In genomic region chr11:35932121-35932885, GRCm38 (mm10) we compare ENCODE assay signal across 15 mouse cellular contexts. TPM values are rescaled to one million over a fixed set of nuclear protein-coding genes. Genes with fewer than 3 reads are reported as not detected.
DNase-seq lines count a peak whose midpoint lies in the region; ATAC-seq and TF ChIP-seq lines count a peak whose summit lies in the region.
"Had no signal": no experiment of that assay in that cellular context is flagged by ENCODE, and none has a peak within 500 bp of the region (broad histone marks: within the 10 kb centered on the region; RNA-seq: fewer than 3 reads in every experiment).

No protein-coding gene starts in this region.

- no peaks in the 10 kb centered on the region for H3K9me3 ChIP-seq in kidney, embryonic 15.5 days (replicated peaks)
- no peaks in the 10 kb centered on the region for H3K9me3 ChIP-seq in heart, embryonic 11.5 days (replicated peaks; ENCODE audit: control insufficient read depth, low read length)
- H3K9me3 ChIP-seq: liver, embryonic 12.5 days had no signal

- H3K27ac ChIP-seq in left cerebral cortex, adult 2 months: peak overlapping the region; percentile 24; the same call in 1 of the 2 replicates
- H3K27ac ChIP-seq in kidney, embryonic 15.5 days: peak overlapping the region; percentile 42
- no peak overlapping the region for H3K27ac ChIP-seq in heart, embryonic 11.5 days (ENCODE audit: low read depth, low read length)
- H3K27ac ChIP-seq: gastrocnemius, adult 2 months; liver, embryonic 12.5 days had no signal

- TF ChIP-seq CTCF in left cerebral cortex, adult 2 months (IDR thresholded peaks at IDR 0.05): no peak

- H3K36me3 ChIP-seq in kidney, embryonic 15.5 days: no peaks in the 10 kb centered on the region
- no peaks in the 10 kb centered on the region for H3K36me3 ChIP-seq in heart, embryonic 11.5 days (ENCODE audit: control insufficient read depth, insufficient read depth, low read length)
- H3K36me3 ChIP-seq: liver, embryonic 12.5 days had no signal

- no peak for ATAC-seq in kidney, embryonic 15.5 days (replicated peaks; ENCODE audit: low FRiP score)
- no peak for ATAC-seq in heart, embryonic 11.5 days (replicated peaks; ENCODE audit: insufficient number of reproducible peaks, low FRiP score, low TSS enrichment)
- ATAC-seq: liver, embryonic 12.5 days had no signal

- H3K4me2 ChIP-seq in kidney, embryonic 15.5 days: no peak overlapping the region
- no peak overlapping the region for H3K4me2 ChIP-seq in heart, embryonic 11.5 days
- H3K4me2 ChIP-seq: liver, embryonic 12.5 days had no signal

- H3K27me3 ChIP-seq in kidney, embryonic 15.5 days: no peaks in the 10 kb centered on the region
- no peaks in the 10 kb centered on the region for H3K27me3 ChIP-seq in heart, embryonic 11.5 days (ENCODE audit: control insufficient read depth, insufficient read depth, low read length)

- intact Hi-C loops in left cerebral cortex, adult 2 months (cut with DNase I): loop anchor here (5.0 kb wide), 2 partner anchors 45 to 75 kb away; no protein-coding TSS in a partner anchor
- intact Hi-C loops in left cerebral cortex, postnatal 36 days (cut with DNase I): no loop called here
- intact Hi-C loops in heart, postnatal 25 days (cut with DNase I): no loop called here

- no peak overlapping the region for H3K9ac ChIP-seq in kidney, embryonic 15.5 days
- H3K9ac ChIP-seq in heart, embryonic 11.5 days (ENCODE audit: low read depth, low read length): no peak overlapping the region
- H3K9ac ChIP-seq: liver, embryonic 12.5 days had no signal

- peak; percentile 65 to 74 for DNase-seq in cerebellum, postnatal 10 days
- DNase-seq in cerebellum, adult 11 months: no peak
- no peak for DNase-seq in left cerebral cortex, adult 2 months (ENCODE audit: extremely low spot score in 1 of 2, low spot score in 2 of 2)
- no peak for DNase-seq in left cerebral cortex, postnatal 36 days (ENCODE audit: low spot score in 2 of 2)
- peak; percentile 30 for DNase-seq in NIH3T3 (ENCODE audit: low read depth)
- no peak for DNase-seq in heart, postnatal 25 days (ENCODE audit: low spot score)
- DNase-seq: gastrocnemius, adult 2 months; retina, postnatal 1 day; spleen, adult 18-20 months had no signal

- WGBS in kidney, embryonic 15.5 days: 79% methylated on average over 14 of the region's 14 CpGs
- 83% methylated on average over 14 of the region's 14 CpGs for WGBS in heart, embryonic 11.5 days (ENCODE audit: insufficient replicate concordance)

- peaks cover 66% of the 10 kb centered on the region for H3K4me1 ChIP-seq in kidney, embryonic 15.5 days
- no peaks in the 10 kb centered on the region for H3K4me1 ChIP-seq in heart, embryonic 11.5 days (ENCODE audit: control insufficient read depth, insufficient read depth, low read length)
- H3K4me1 ChIP-seq: liver, embryonic 12.5 days had no signal

- H3K4me3 ChIP-seq in left cerebral cortex, adult 2 months: no peak overlapping the region
- no peak overlapping the region for H3K4me3 ChIP-seq in kidney, embryonic 15.5 days (replicated peaks)
- H3K4me3 ChIP-seq in heart, embryonic 11.5 days (ENCODE audit: low read depth, low read length): no peak overlapping the region
- H3K4me3 ChIP-seq: erythroblast, embryonic 14.5 days; gastrocnemius, adult 2 months; liver, embryonic 12.5 days; myocyte had no signal

RNA-seq across cellular contexts. Expression of gene Wwc1, which starts 48.0 kb away (rescaled TPM):
- total RNA-seq in left cerebral cortex, adult 2 months (2021): 100 to 1,000 TPM; 121 to 137 TPM
- total RNA-seq in left cerebral cortex, postnatal 36 days (2021): 100 to 1,000 TPM; 124 to 144 TPM
- polyA plus RNA-seq in kidney, embryonic 15.5 days (2015; fragmentation: Nextera tagmentation; extraction: Ambion mirVana): 6.9 and 7.1 TPM in 2 replicates
- total RNA-seq in heart, postnatal 25 days (2021): 1 to 10 TPM; 1.3 to 1.5 TPM
- 2.5 and 2.9 TPM in 2 replicates for polyA plus RNA-seq in heart, embryonic 11.5 days (2014; fragmentation: Nextera tagmentation; extraction: Ambion mirVana)
- total RNA-seq: common myeloid progenitor, adult 5-6 weeks; gastrocnemius, adult 2 months had no signal

Comparison
In these comparisons a context has a peak if more than half of its experiments do, and no peak if none do; other contexts are left out.
1. DNase-seq: peak in cerebellum, postnatal 10 days (2 of 2) and NIH3T3 (single experiment); none in cerebellum, adult 11 months (single experiment), left cerebral cortex, adult 2 months (0 of 2), left cerebral cortex, postnatal 36 days (0 of 2) and heart, postnatal 25 days (single experiment).
2. RNA of gene Wwc1, which starts 48.0 kb away (total RNA-seq): 124 to 144 TPM in left cerebral cortex, postnatal 36 days and 121 to 137 TPM in left cerebral cortex, adult 2 months; 1.3 to 1.5 TPM in heart, postnatal 25 days; every median in the first group is over 10 times any median in the second.